Mouse (Mus musculus): ENCODE data around the gene Ggps1.
"Not testable (repeated sequence)": the region's sequence is repeated elsewhere in the genome, so short reads cannot be mapped to it uniquely, and the experiment has no call there.

The Ggps1 gene

GRCm38 (mm10) chr13:14038911-14039291 is 24.4 kb downstream of the Ggps1 start:
- DNase-seq (ENCODE audit: low read depth, low spot score): no peak

- DNase-seq (ENCODE audit: low read depth, low spot score): no peak
These were observed 27.2 kb downstream of the Ggps1 start for GRCm38 (mm10) chr13:14035875-14036630.

GRCm38 (mm10) chr13:14035352-14035751 is 27.9 kb downstream of the Ggps1 start:
- DNase-seq (ENCODE audit: low read depth, low spot score): not testable (repeated sequence)

GRCm38 (mm10) chr13:14034073-14034348 is 29.3 kb downstream of the Ggps1 start:
- peak; percentile 70 for DNase-seq (ENCODE audit: low read depth, low spot score)

GRCm38 (mm10) chr13:14033309-14034072 is 29.8 kb downstream of the Ggps1 start:
- no peak for DNase-seq (ENCODE audit: low read depth, low spot score)

GRCm38 (mm10) chr13:14026154-14026820 is 37.0 kb downstream of the Ggps1 start:
- no peak for DNase-seq (ENCODE audit: low read depth, low spot score)

GRCm38 (mm10) chr13:14025554-14025953 is 37.7 kb downstream of the Ggps1 start:
- DNase-seq (ENCODE audit: low read depth, low spot score): no peak

- not testable (repeated sequence) for DNase-seq (ENCODE audit: low read depth, low spot score)
These were observed 41.9 kb downstream of the Ggps1 start for GRCm38 (mm10) chr13:14021417-14021816.

GRCm38 (mm10) chr13:14018852-14019251 is 44.4 kb downstream of the Ggps1 start:
- DNase-seq (ENCODE audit: low read depth, low spot score): no peak

- no peak for DNase-seq (ENCODE audit: low read depth, low spot score)
These were observed 45.0 kb downstream of the Ggps1 start for GRCm38 (mm10) chr13:14018283-14018682.

GRCm38 (mm10) chr13:14015609-14016008 is 47.7 kb downstream of the Ggps1 start:
- DNase-seq (ENCODE audit: low read depth, low spot score): peak; percentile 20

- no peak for DNase-seq (ENCODE audit: low read depth, low spot score)
These were observed 48.7 kb downstream of the Ggps1 start for GRCm38 (mm10) chr13:14014540-14014939.

GRCm38 (mm10) chr13:14014001-14014400 is 49.3 kb downstream of the Ggps1 start:
- no peak for DNase-seq (ENCODE audit: low read depth, low spot score)

- peak; percentile 18 for DNase-seq (ENCODE audit: low read depth, low spot score)
These were observed 51.8 kb downstream of the Ggps1 start for GRCm38 (mm10) chr13:14011454-14011995.

GRCm38 (mm10) chr13:14006056-14006455 is 57.2 kb downstream of the Ggps1 start:
- DNase-seq (ENCODE audit: low read depth, low spot score): no peak

- no peak for DNase-seq (ENCODE audit: low read depth, low spot score)
These were observed 58.3 kb downstream of the Ggps1 start for GRCm38 (mm10) chr13:14004999-14005398.

- DNase-seq (ENCODE audit: low read depth, low spot score): no peak
These were observed 59.2 kb downstream of the Ggps1 start for GRCm38 (mm10) chr13:14004086-14004485.

- DNase-seq (ENCODE audit: low read depth, low spot score): no peak
These were observed 60.6 kb downstream of the Ggps1 start for GRCm38 (mm10) chr13:14002706-14003105.

Data from R1 (cell line).